Mouse (Mus musculus) embryonic fibroblast, embryonic 13.5 days (primary cell): ENCODE data around the gene Lrat.

Experiments used
- CTCF ChIP-seq: IDR thresholded peaks from 2 replicates; pipeline ENCODE4 v1.5.1; 2011; ENCODE audit warnings: mild to moderate bottlenecking, control low read depth, low read length, moderate library complexity, borderline replicate concordance; ENCODE audit not compliant: insufficient read depth
- POLR2A ChIP-seq: IDR thresholded peaks from 2 replicates; pipeline ENCODE4 v1.6.1; 2011; ENCODE audit warnings: low read depth, mild to moderate bottlenecking, control low read depth, low read length, moderate library complexity

DNA sequence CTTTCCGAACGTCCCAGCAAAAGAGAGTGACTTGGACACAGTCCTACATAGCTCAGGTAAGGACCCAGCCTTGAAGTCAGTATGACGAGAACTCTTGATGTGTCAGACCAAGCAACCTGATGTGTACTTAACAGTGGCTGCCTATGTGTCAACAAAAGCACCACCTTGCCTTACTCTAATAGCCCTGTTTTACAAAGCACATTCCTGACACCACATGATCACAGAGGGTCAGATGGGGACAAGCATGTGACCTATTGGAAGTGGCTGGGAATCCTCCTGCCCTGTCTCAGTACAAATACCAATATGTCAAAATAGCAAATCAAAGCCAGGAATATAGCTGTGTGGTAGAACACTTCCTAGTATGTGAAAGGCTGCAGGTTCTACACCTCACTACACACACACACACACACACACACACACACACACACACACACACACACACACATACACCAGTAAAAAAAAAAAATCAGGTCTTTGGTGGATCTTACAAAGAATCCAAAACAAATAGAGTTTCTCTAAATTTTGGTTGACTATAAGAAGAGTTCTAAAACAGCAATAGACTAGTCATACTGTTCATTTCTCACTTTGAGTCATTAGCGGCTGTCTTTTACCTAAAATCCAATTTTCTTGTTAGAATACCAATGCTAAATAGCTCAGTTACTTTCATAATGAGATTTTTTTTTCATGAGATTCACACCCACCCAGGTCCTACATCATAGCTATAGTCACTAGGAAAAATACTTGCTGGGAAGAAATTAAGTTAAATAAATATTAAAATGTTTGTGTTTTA lies 48.6 kb upstream of the Lrat start:
- TF ChIP-seq CTCF (no peak), POLR2A (no peak)
